Mouse (Mus musculus): ENCODE measurements at regions not wholly inside any gene's neighbourhood (a gene's known extent, or its start where the extent isn't known, plus 50 kb on each side); places are given as distances from the start of the nearest gene placed in this dataset.

GRCm38 (mm10) chr6:89160051-89160450 lies 202.4 kb downstream of the Plxna1 start:
- TF ChIP-seq NRF1 (IDR thresholded peaks at IDR 0.05; ENCODE audit: insufficient read depth, low read depth, low read length, poor library complexity, severe bottlenecking) (no peak), NELFE (IDR thresholded peaks at IDR 0.05; ENCODE audit: low read depth, low read length) (no peak), SIN3A (IDR thresholded peaks at IDR 0.05; ENCODE audit: low read length) (no peak), POLR2AphosphoS2 (IDR thresholded peaks at IDR 0.05; ENCODE audit: low read length) (no peak), GATA1 (IDR thresholded peaks at IDR 0.05; ENCODE audit: low read depth, low read length) (no peak)

All from MEL (cell line).